Mouse (Mus musculus): ENCODE data around the gene Amy2a5. TPM values are rescaled to one million over a fixed set of nuclear protein-coding genes. Genes with fewer than 3 reads are reported as not detected.
"Not testable (repeated sequence)": the region's sequence is repeated elsewhere in the genome, so short reads cannot be mapped to it uniquely, and the experiment has no call there.

Gene Amy2a5
- total RNA-seq (2022) = under 1 TPM in 3 of 4 experiments, not detected in 1; 0.08 to 0.14 (median 0.09) TPM

GRCm38 (mm10) chr3:113258737-113259136 is at the start of gene Amy2a5:
Gene Amy2a5 (minus strand): TSS chr3:113258837.
- not testable (repeated sequence) for DNase-seq

GRCm38 (mm10) chr3:113291349-113291748 is 32.7 kb upstream of the Amy2a5 start, which contains the start of gene Amy2a4:
Gene Amy2a4 (minus strand): TSS chr3:113291449.
- not testable (repeated sequence) for DNase-seq

- DNase-seq = not testable (repeated sequence)
These were observed 21.6 kb upstream of the Amy2a5 start for GRCm38 (mm10) chr3:113280285-113280684.

DNA sequence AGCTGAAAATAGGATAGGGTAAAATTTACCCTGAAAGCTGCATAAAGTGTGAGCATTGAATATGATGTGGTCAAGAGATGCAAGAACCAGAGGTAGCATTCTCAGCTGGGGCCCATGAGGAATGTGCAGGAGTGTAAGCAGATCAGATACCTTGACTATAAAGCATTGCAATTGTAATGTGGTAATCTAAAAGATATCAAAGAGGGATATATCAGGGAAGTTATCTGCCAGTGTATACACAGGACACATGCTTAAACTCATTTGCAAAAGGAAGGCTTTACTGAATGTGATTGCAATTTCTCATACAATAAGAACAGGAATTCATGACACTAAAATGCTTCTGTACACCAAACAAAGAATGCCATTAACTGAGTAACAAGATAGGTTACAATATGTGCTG is 20.9 kb upstream of the Amy2a5 start:
- DNase-seq = not testable (repeated sequence)

DNA sequence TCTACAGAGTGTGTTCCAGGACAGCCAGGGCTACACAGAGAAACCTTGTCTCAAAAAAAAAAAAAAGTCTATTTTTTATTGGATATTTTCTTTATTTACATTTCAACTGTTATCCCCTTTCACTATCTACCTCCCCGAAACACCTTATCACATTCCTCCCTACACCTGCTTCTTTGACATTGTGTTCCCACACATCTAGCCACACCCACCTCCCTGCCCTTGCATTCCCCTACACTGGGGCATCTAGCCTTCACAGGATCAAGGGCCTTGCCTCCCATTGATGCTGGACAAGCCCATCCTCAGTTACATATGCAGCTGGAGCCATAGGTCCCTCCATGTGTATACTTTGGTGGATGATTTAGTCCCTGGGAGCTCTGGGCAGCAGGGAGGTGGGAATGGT is 31.5 kb downstream of the Amy2a5 start:
- no peak for DNase-seq

Other genes starting within 250 kb of the Amy2a5 start
- not detected for gene Amy2a4, start 32.6 kb upstream of the Amy2a5 start, total RNA-seq (2022)
- not detected for gene Amy2a3, start 65.2 kb upstream of the Amy2a5 start, total RNA-seq (2022)
- not detected for gene Amy2a2, start 97.8 kb upstream of the Amy2a5 start, total RNA-seq (2022)